Mouse (Mus musculus) heart, postnatal 0 days (tissue): ENCODE results near the gene Rai1.

Experiments
- CTCF ChIP-seq: IDR thresholded peaks from 2 replicates; pipeline ENCODE4 v1.5.1; 2016; ENCODE audit warnings: antibody characterized with exemption, control low read depth, low read depth
- EP300 ChIP-seq: IDR thresholded peaks from 2 replicates; pipeline ENCODE4 v1.6.1; 2016; ENCODE audit warnings: antibody characterized with exemption, low read depth

GRCm38 (mm10) chr11:60178506-60178905 is 73.7 kb downstream of the Rai1 start:
- TF ChIP-seq CTCF (no peak), EP300 (no peak)
